Mouse (Mus musculus) hindbrain, postnatal 0 days (tissue): Measurements from ENCODE around the gene Plxdc2. TPM values are rescaled to one million over a fixed set of nuclear protein-coding genes. Genes with fewer than 3 reads are reported as not detected.

ENCODE experiments used
- ATAC-seq: fragments of 200-750 bp; cut with Nextera tagmentation; 2 replicates; pipeline ENCODE4 v1.8.0; 2017; ENCODE audit warnings: mild to moderate bottlenecking, moderate TSS enrichment, moderate library complexity
- DNase-seq: peaks from one replicate; pipeline ENCODE4 v3.0.0-alpha.2; 2015; ENCODE audit warnings: low spot score
- H3K27ac ChIP-seq: fragments of 300-500 bp; sonication (generic); 2 replicates; pipeline ENCODE4 v1.5.1; 2014; ENCODE audit warnings: mild to moderate bottlenecking
- H3K27me3 ChIP-seq: fragments of 300-500 bp; sonication (generic); 2 replicates; pipeline ENCODE4 v1.6.1; 2014; ENCODE audit warnings: low read length, mixed read lengths; ENCODE audit not compliant: insufficient read depth
- H3K36me3 ChIP-seq: fragments of 300-500 bp; sonication (generic); 2 replicates; pipeline ENCODE4 v1.6.1; 2014; ENCODE audit warnings: low read length, mixed read lengths; ENCODE audit not compliant: insufficient read depth
- H3K4me1 ChIP-seq: fragments of 300-500 bp; sonication (generic); 2 replicates; pipeline ENCODE4 v1.6.1; 2014; ENCODE audit warnings: antibody characterized with exemption, low read length, mixed read lengths; ENCODE audit not compliant: insufficient read depth
- H3K4me2 ChIP-seq: fragments of 300-500 bp; sonication (generic); 2 replicates; pipeline ENCODE4 v1.6.1; 2014; ENCODE audit warnings: low read depth, mild to moderate bottlenecking, low read length, moderate library complexity, mixed read lengths
- H3K4me3 ChIP-seq: fragments of 300-500 bp; sonication (generic); 2 replicates; pipeline ENCODE4 v1.5.1; 2014; ENCODE audit warnings: low read length
- H3K9ac ChIP-seq: fragments of 300-500 bp; sonication (generic); replicated peaks from 2 replicates; pipeline ENCODE4 v1.6.1; 2014; ENCODE audit warnings: mild to moderate bottlenecking, low read length, moderate library complexity, mixed read lengths
- H3K9me3 ChIP-seq: fragments of 300-500 bp; sonication (generic); 2 replicates; pipeline ENCODE4 v1.6.1; 2016; ENCODE audit warnings: low read length, mixed read lengths
- CTCF ChIP-seq: IDR thresholded peaks from 2 replicates; pipeline ENCODE4 v1.5.1; 2016; ENCODE audit warnings: antibody characterized with exemption, control low read depth, low read depth
- WGBS: fragments of 180-500 bp; shearing (Covaris S2); extraction: QIAGEN DNeasy Blood & Tissue Kit; methylation state at CpG from one replicate; pipeline ENCODE4 v1.1.7; 2014; 5-methylcytosine and 5-hydroxymethylcytosine counted together
- polyA plus RNA-seq: library from polyadenylated mRNA; unstranded; fragments of >200 nt; fragmentation: Nextera tagmentation; extraction: Ambion mirVana; gene quantifications from 2 replicates; pipeline ENCODE4 v1.2.1, GENCODE M21; 2015
- total RNA-seq: library from RNA; depleted of rRNA; stranded (reverse); fragments of >200 nt; gene quantifications from 2 replicates; pipeline ENCODE4 v1.2.3, GENCODE M21; 2014

The Plxdc2 gene
- total and polyA plus RNA-seq, 2 experiments from 2014 or later: 29.0 to 33.2 TPM

GRCm38 (mm10) chr2:16451666-16452009 lies 95.5 kb downstream of the Plxdc2 start:
- no peak overlapping the region for H3K9ac ChIP-seq
- no peak for TF ChIP-seq CTCF
- H3K27ac ChIP-seq: no peak overlapping the region
- WGBS: 94% methylated on average over 4 of the region's 4 CpGs
- H3K4me1 ChIP-seq: no peaks in the 10 kb centered on the region
- DNase-seq (no peak), ATAC-seq (no peak)
- no peaks in the 10 kb centered on the region for H3K36me3 ChIP-seq
- H3K4me2 ChIP-seq: no peak overlapping the region
- H3K4me3 ChIP-seq: no peak overlapping the region
- H3K27me3 ChIP-seq: no peaks in the 10 kb centered on the region
- no peaks in the 10 kb centered on the region for H3K9me3 ChIP-seq

GRCm38 (mm10) chr2:16452080-16452479 lies 96.0 kb downstream of the Plxdc2 start:
- Histone ChIP-seq H3K4me1 (no peaks in the 10 kb centered on the region), H3K27me3 (no peaks in the 10 kb centered on the region), H3K4me3 (no peak overlapping the region), H3K4me2 (no peak overlapping the region), H3K27ac (no peak overlapping the region), H3K9me3 (no peaks in the 10 kb centered on the region), H3K9ac (no peak overlapping the region), H3K36me3 (no peaks in the 10 kb centered on the region)
- DNase-seq (no peak), ATAC-seq (no peak)
- TF ChIP-seq CTCF: peak; percentile 42
- WGBS: 98% methylated on average over 3 of the region's 3 CpGs

GRCm38 (mm10) chr2:16456264-16456780 lies 100.2 kb downstream of the Plxdc2 start:
- no peak for ATAC-seq
- Histone ChIP-seq H3K27ac (no peak overlapping the region), H3K9me3 (no peaks in the 10 kb centered on the region), H3K9ac (no peak overlapping the region), H3K4me2 (no peak overlapping the region), H3K27me3 (no peaks in the 10 kb centered on the region), H3K36me3 (no peaks in the 10 kb centered on the region), H3K4me3 (no peak overlapping the region), H3K4me1 (no peaks in the 10 kb centered on the region; the same call in 1 of the 2 replicates)
- TF ChIP-seq CTCF: no peak
- 75% methylated on average over 1 of the region's 1 CpGs for WGBS
- DNase-seq: no peak

GRCm38 (mm10) chr2:16459490-16459889 lies 103.4 kb downstream of the Plxdc2 start:
- no peaks in the 10 kb centered on the region for H3K36me3 ChIP-seq
- no peak overlapping the region for H3K4me2 ChIP-seq
- H3K9ac ChIP-seq: no peak overlapping the region
- no peak overlapping the region for H3K27ac ChIP-seq
- ATAC-seq: no peak
- 28% methylated on average over 1 of the region's 1 CpGs for WGBS
- no peak for TF ChIP-seq CTCF
- no peaks in the 10 kb centered on the region; the same call in 1 of the 2 replicates for H3K4me1 ChIP-seq
- DNase-seq: peak; percentile 12
- no peak overlapping the region for H3K4me3 ChIP-seq
- H3K27me3 ChIP-seq: no peaks in the 10 kb centered on the region
- no peaks in the 10 kb centered on the region for H3K9me3 ChIP-seq

GRCm38 (mm10) chr2:16470099-16470498 lies 114.0 kb downstream of the Plxdc2 start:
- Histone ChIP-seq H3K27me3 (no peaks in the 10 kb centered on the region), H3K9me3 (no peaks in the 10 kb centered on the region), H3K27ac (no peak overlapping the region), H3K9ac (no peak overlapping the region), H3K4me1 (no peaks in the 10 kb centered on the region), H3K4me2 (no peak overlapping the region), H3K4me3 (no peak overlapping the region), H3K36me3 (no peaks in the 10 kb centered on the region)
- DNase-seq (no peak), ATAC-seq (no peak)
- WGBS: 83% methylated on average over 3 of the region's 3 CpGs
- no peak for TF ChIP-seq CTCF

GRCm38 (mm10) chr2:16483943-16484342 lies 127.8 kb downstream of the Plxdc2 start:
- no peaks in the 10 kb centered on the region for H3K27me3 ChIP-seq
- no peak overlapping the region for H3K27ac ChIP-seq
- TF ChIP-seq CTCF: no peak
- WGBS: 84% methylated on average over 2 of the region's 2 CpGs
- H3K9ac ChIP-seq: no peak overlapping the region
- no peaks in the 10 kb centered on the region for H3K9me3 ChIP-seq
- no peaks in the 10 kb centered on the region for H3K4me1 ChIP-seq
- peak; percentile 66 for ATAC-seq
- peak; percentile 56 for DNase-seq
- H3K4me3 ChIP-seq: no peak overlapping the region
- no peaks in the 10 kb centered on the region for H3K36me3 ChIP-seq
- H3K4me2 ChIP-seq: no peak overlapping the region

GRCm38 (mm10) chr2:16485970-16486369 lies 129.9 kb downstream of the Plxdc2 start:
- no peaks in the 10 kb centered on the region for H3K36me3 ChIP-seq
- no peak for DNase-seq
- no peak for ATAC-seq
- no peak for TF ChIP-seq CTCF
- no peak overlapping the region for H3K27ac ChIP-seq
- no peak overlapping the region for H3K4me3 ChIP-seq
- no peaks in the 10 kb centered on the region for H3K27me3 ChIP-seq
- no peak overlapping the region for H3K9ac ChIP-seq
- WGBS: 88% methylated on average over 3 of the region's 3 CpGs
- H3K4me1 ChIP-seq: no peaks in the 10 kb centered on the region
- H3K9me3 ChIP-seq: no peaks in the 10 kb centered on the region
- no peak overlapping the region for H3K4me2 ChIP-seq
